In the genomic region with DNA sequence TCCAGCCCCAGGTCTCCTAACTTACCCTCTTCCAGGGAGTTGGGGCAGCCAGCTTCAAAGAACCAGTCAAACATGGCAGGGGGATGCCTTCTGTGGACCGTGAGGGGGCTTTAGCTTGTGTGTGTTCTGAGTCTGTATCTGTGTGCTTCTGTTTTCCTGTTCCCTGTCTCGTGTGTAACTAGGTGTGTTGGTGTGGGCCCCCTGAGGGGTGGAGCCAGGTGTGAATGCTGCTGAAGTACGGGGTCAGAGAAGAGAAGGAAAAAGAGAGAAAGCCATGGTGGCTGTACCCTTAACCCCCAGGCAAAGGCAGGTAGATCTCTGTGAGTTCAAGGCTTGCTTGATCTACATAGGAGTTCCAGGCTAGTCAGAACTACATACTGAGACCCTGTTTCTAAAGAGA, we compare ENCODE assay signal across 16 mouse cellular contexts. TPM values are rescaled to one million over a fixed set of nuclear protein-coding genes. Genes with fewer than 3 reads are reported as not detected.
"Had no signal": no experiment of that assay in that cellular context is flagged by ENCODE, and none has a peak within 500 bp of the region (broad histone marks: within the 10 kb centered on the region; RNA-seq: fewer than 3 reads in every experiment).

No protein-coding gene starts in this region.

- H3K9me3 ChIP-seq: lung, embryonic 15.5 days; stomach, embryonic 15.5 days had no signal

- H3K4me1 ChIP-seq: lung, embryonic 15.5 days had no signal

- H3K27me3 ChIP-seq: lung, embryonic 15.5 days; stomach, embryonic 15.5 days had no signal

- DNase-seq: kidney, adult 18-20 months; kidney, adult 9 months; kidney, postnatal 14 days; kidney, postnatal 4 days; lung, adult 18-20 months; lung, postnatal 10 days; lung, postnatal 36 days; midbrain, embryonic 14.5 days; right cerebral cortex, postnatal 4 days had no signal

- H3K4me2 ChIP-seq: lung, embryonic 15.5 days; midbrain, embryonic 11.5 days; stomach, embryonic 15.5 days had no signal

- H3K36me3 ChIP-seq: lung, embryonic 15.5 days; stomach, embryonic 15.5 days had no signal

- H3K4me3 ChIP-seq: left cerebral cortex, adult 2 months; lung, embryonic 15.5 days; stomach, embryonic 15.5 days had no signal

- ATAC-seq: hindbrain, postnatal 0 days had no signal

- H3K9ac ChIP-seq: liver, embryonic 14.5 days; lung, embryonic 15.5 days; stomach, embryonic 15.5 days had no signal

- H3K27ac ChIP-seq: hindbrain, postnatal 0 days; left cerebral cortex, adult 2 months; liver, embryonic 14.5 days; lung, embryonic 15.5 days; stomach, embryonic 15.5 days had no signal

RNA-seq across cellular contexts. Expression of a gene that starts 10.7 kb away (rescaled TPM):
- total RNA-seq: megakaryocyte-erythroid progenitor cell, adult 5-6 weeks had no signal

RNA-seq across cellular contexts. Expression of a gene that starts 18.0 kb away (rescaled TPM):
- total RNA-seq: megakaryocyte-erythroid progenitor cell, adult 5-6 weeks had no signal

RNA-seq across cellular contexts. Expression of a gene that starts 28.2 kb away (rescaled TPM):
- total RNA-seq: megakaryocyte-erythroid progenitor cell, adult 5-6 weeks had no signal
